Mouse (Mus musculus) neural tube, embryonic 10.5 days (tissue): ENCODE measurements around the gene Kiss1.

ENCODE experiments used
- DNase-seq: peaks from one replicate; pipeline ENCODE4 v3.0.0-alpha.2; 2017; ENCODE audit warnings: low spot score; ENCODE audit errors: extremely low spot score

Kiss1 gene

DNA sequence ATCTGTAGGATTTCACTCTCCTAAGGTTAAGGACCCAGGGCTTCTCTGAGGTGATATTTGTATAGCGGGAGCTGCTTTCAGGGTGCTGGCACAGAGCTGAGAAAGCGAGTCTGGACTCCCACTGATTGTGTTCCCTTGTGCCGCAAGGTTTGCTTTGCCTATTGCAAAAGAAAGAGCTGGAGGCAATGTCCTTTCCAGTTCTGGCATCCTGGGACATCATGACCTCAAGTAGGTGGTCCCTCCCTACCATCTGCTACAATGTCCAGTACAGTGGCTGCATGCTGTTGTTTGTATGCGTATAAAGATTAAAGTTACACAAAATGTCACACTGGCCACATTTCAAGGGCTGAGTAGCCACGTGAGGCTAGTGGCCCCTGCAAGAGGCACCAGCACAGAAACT lies 40.4 kb downstream of the Kiss1 start:
- no peak for DNase-seq

DNA sequence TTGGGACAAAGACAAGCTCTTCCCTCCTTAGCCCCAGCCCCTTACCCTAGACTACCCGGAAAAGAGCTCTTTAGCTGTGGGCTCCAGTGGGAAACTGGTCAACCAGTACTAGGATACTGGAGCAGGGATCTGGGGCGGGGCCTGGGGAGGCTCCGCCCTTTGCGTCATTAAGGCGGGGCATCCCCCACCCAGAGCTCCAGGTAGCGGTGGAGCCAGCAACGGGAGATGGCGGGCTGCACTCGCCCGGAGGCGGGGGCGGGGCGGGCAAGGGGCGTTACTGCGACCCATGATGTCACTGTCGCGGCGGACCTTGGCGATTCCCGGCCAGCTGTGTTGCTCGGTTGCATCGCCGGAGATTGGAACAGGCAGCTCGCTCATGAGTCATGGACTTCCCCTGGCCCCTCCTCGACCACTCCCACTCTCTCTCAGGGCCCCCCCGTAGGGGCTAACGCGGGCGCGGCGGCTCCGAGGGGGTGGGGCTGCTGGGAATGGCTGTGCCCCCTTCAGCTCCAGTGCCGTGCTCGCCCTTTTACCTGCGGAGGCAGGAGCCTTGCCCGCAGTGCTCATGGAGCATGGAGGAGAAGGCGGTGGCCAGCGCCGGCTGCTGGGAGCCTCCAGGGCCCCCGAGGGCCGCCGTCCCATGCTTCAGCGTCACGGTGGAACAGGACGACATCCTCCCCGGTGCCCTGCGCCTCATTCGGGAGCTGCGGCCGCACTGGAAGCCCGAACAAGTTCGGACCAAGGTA lies 41.8 kb downstream of the Kiss1 start, which contains the start of gene Etnk2:
Etnk2 (plus strand) TSS at position 297 of the 746 bp plus-strand sequence.
- peak; percentile 87 for DNase-seq

DNA sequence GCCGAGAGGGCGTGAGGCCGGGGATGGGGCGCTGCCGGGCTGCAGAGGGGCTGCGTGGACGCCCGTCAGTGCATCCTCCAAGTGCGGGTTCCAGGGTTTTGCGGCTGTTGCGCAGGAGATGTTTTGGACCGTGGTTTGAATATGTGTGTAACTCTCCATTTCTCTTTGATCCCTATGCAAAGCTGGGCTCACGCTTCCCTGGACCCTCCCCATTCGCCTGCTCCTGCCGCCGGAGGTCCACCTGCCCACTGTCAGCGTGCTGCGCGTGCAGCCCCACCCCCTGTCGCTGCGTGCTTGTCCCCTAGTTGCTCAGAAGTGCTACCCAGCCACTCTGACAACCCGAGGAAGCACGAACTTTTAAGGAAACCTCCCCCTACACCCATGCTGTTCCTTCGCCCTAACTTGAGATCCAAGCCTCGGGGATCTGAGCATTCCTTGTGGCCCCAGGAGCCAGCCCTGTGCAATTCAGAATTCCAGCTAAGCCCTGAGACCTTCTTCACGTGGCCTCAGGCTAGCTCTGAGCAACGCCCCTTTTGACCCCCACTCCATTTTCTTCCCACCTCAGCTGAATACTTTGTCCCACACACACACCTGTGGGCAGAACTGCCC lies 42.5 kb downstream of the Kiss1 start:
- no peak for DNase-seq

DNA sequence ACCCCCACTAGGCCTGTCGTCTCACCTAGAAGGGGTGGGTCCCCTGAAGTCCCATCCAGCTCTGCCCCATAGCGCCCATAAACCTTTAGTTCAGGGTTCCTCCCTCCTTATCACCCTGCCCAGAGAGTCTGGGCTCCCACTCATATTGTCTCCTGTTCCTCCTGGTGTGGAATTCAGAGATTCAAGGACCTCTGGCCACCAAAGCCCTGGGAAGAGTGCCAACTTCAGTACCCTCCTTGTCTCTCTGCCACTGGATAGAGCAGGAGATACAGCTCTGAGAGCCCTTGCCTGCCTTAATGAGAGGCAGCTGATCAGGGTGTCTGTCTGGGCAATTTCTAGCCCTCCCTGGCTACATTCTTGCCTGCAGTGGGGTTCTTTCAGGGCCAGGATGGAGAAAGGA lies 43.2 kb downstream of the Kiss1 start:
- no peak for DNase-seq

DNA sequence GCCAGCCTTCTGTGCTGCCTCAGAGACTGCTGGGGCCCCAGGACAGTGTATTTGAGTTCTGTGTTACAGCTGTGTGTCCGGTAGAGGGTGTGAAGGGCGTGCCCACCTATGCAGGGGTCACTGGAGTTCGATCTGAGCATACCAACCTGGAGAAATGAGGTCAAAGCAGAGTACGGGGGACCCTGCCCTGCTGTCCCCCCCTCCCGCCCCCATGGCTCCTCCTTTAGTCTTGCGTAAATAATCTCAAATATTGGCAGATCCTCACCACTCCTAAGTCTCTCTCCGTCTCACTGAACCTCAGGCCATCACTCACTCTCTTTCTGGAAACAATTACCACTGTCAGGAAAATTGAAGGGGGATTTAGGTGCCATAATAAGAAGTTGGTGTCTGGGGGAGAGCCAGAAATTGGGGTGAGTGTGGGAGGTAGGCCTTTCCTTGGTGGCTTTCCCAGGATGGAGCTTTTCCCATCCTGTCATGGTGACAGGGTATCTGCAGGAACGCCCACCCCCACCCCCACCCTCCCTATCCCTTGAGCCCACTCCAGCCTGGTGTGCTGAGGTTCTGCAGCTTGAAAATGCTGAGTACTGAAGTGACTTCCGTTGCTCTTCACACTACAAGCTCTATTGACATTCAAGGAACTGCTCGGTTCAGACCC lies 45.4 kb downstream of the Kiss1 start:
- DNase-seq = no peak

DNA sequence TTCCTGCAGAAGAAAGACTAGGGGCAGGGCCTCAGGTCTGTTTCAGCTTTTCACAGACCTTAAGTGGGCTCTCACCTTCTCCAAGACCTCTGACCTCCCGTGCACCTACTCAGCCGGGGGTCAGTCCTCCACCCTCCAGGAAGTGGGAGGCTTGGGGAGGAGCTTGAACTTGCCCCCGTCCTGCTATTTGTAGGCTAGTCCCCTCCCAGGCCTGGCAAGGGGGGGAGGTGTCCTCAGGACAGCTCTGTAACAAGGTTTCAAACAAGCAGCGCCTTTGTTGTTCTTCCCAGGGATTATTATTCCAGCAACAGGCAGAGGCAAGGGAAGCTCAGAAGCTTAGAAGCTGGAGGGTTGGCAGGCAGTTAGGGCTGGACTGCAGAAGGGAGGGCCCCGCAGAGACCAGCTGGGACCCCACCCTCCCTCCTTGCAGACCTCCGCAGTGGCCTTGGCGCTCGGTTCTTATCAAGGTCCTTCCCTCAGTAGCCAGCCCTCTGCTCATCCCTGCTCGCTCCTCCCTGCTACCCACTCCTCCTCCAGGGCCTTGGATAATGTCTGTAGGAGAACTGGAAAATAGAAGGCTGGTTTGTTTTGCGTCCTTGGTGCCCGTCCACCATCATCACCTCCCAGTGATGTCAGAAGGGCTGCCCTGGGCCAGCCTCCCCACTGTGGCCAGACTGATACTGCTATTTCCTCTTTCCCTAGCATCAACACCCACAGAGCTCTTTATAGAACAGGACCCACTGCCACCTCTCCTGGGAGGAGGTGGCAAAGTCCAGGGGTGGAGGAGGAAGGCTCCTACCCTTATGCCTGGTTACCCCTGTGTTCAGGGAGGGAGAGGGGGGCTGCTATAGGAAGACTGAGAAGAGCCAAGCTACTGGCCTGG lies 46.2 kb downstream of the Kiss1 start:
- DNase-seq = peak; percentile 49

DNA sequence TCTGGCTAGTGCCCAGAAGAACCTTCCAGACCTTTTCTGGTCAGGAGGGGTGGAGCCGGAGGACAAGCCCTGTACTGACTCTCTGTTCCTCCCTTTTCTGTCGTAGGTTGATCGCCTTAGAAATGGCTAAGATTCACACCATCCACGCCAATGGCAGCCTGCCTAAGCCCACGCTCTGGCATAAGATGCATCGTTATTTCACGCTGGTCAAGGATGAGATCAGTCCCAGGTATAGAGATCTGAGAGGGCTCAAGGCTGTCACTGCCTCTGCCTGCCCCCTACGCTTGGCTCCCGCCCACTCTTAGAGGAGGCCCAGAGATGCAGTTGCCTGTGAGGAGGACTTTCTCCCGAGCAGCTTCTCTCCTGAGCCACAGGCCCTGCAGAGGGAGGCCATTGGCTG lies 47.0 kb downstream of the Kiss1 start:
- no peak for DNase-seq

DNA sequence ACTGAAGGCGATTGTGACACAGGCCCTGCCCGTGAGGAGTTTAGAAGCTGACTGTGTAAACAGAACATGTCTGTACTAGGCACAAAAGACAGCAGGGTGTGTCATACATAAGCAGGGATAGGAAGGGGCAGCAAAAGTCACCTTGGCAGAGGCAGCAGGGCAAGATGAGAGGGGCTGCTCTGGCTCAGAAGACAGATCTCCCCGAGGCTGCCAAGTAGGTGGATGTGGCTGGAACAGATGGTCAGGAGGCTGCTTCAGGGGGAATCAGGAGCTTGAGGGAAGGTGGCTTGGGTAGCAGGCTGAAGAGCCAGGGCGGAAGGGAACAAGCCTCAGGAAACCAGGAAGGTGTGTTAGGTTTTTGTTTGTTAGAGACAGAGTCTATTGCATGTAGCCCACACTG lies 48.7 kb downstream of the Kiss1 start:
- no peak for DNase-seq

DNA sequence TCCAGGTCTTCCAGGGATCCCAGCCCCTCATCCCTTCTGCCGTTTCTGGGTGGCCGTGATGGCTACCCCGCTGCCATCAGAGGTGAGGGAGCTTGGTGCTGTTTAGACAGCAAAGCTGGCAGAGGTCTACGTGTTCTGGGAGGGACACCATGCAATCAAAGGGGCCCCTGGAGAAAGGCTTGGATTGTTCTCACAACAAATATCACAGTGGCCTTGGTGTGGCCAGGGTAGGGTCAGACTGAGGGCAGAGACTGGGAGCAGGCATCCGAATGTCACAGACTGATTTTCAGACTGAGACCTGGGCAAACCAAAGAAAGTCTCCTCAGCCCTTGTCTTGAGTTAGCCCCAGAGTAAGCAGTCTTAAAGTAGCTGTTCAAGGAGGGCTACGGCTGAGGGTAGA lies 49.8 kb downstream of the Kiss1 start:
- DNase-seq = no peak

DNA sequence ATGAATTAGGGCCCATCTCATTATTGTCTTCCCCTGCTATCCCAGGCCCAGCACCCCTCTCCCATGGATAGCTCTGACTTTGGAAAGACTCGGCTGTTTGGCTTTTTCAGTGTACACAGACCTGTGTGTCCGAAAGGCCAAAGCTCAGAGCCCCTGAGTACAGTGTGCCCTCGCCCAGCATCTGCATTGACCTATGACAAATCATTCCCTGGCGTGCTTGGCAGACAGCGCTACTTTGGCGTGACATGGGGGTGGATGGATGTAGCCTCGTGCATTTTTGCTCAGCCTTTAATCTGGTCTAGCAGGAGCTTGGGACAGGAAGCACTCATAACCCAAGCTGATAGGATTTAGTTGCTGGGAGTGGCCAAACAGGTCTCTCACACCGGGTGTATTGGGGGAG lies 50.4 kb downstream of the Kiss1 start:
- no peak for DNase-seq

DNA sequence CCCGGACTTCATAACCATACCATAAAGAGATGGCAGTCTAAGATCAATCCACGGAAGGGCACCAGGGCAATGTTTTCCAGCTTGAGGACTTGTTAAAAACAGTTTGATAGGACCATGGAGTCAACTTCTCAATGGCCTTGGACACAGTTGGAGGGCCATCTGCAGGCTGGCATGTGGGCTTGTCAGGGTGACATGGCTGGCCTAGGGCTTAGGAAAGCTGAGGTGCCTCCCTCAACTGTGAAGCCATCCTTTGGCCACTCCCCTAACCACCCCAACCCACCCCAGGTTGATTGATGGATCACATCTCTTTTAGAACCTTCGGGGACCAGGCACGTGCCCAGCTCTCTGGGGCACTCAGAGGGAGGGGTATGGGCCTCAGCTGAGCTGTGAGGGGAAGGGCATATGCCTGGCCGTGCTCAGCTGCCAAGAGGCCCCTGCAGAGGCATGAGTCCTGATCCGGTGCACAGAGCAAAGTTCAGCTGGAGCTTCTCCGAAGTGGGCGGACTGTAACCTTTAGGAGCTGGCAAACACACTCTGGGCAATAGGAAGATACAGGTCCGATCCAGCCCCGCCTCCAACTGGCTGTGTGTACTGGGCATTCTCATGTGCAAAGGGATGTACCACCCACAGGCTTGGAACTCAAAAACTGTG lies 54.1 kb downstream of the Kiss1 start:
- DNase-seq = no peak

DNA sequence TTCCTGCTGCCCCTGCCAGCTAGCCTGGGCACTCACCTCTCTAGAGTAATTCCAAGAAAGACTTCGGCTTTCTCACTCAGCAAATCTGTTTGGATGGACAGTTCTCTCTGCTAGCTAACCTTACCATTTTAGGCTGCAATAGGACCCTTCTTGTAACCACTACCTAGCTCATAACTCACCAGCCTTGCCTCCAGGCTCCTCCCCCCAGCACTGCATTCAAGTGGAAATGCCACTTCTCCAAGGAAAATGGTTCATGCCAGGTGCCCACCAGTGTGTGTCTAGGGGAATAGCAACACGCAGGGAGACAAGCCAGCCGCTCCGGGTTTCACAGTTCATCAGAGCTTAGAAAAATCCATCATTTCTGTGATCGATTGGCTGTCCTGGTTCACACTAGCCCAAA lies 55.9 kb downstream of the Kiss1 start:
- no peak for DNase-seq
